Mouse (Mus musculus): ENCODE data around the gene 1700001C19Rik.

DNA sequence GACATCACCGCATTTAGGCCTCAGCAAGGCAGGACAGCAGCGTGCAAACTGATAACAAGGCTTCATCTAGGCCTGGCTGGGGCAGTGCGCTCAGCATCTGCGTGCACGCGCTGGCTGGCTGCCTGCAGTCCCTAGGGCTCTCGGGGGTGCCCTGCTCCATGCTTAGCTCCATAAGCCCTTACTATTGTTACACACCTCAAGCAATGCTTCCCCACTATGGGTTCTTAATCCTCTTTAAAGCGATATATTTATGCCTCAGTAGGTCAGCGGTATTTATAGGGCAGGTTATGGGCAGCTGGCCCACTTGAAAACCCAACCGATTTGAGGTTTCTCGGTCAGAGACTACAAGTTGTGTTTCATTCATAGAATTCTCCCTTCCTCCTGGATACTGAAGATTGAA is 55.3 kb downstream of the 1700001C19Rik start:
- TF ChIP-seq CTCF (IDR thresholded peaks at IDR 0.05; ENCODE audit: borderline replicate concordance, control insufficient read depth, extremely low read depth, insufficient read depth, low read length, poor library complexity) = no peak
- TF ChIP-seq POLR2A (IDR thresholded peaks at IDR 0.05; ENCODE audit: control insufficient read depth, extremely low read depth, insufficient read depth, low read length, poor library complexity) = no peak

Data from thymus, adult 2 months (tissue).